ENCODE assay signal across 10 mouse cellular contexts in the genomic region with DNA sequence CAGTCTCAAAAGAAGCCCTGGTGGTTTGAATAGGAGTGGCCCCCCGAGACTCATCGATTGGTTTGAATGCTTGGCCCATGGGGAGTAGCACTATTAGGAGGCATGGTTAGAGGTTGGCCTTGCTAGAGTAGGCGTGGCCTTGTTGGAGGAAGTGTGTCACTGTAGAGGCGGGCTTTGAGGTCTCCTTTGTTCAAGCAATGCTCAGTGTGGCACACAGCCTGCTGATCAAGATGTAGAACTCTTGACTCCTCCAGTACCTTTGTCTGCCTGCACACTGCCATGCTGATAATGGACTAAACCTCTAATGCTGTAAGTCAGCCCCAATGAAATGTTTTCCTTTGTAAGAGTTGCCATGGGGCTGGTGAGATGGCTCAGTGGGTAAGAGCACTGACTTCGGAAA. TPM values are rescaled to one million over a fixed set of nuclear protein-coding genes. Genes with fewer than 3 reads are reported as not detected.
A peak's percentile ranks its signal among the peaks of the same experiment; 100 is the strongest.
DNase-seq lines count a peak whose midpoint lies in the region; ATAC-seq and TF ChIP-seq lines count a peak whose summit lies in the region.
"Had no signal": no experiment of that assay in that cellular context is flagged by ENCODE, and none has a peak within 500 bp of the region (broad histone marks: within the 10 kb centered on the region; RNA-seq: fewer than 3 reads in every experiment).

No protein-coding gene starts in this region.

- DNase-seq in heart, adult 11 months: peak; percentile 92
- DNase-seq in heart, adult 9 months (ENCODE audit: low spot score in 2 of 2): no peak
- no peak for DNase-seq in midbrain, postnatal 0 days (ENCODE audit: low spot score)
- no peak for DNase-seq in cerebellum, adult 9-10 months
- no peak for DNase-seq in thymus, postnatal 4 days
- DNase-seq: right cerebral cortex, adult 18-20 months had no signal

- peaks cover 6% of the 10 kb centered on the region; the same call in 1 of the 2 replicates for H3K4me1 ChIP-seq in midbrain, embryonic 13.5 days (replicated peaks)
- no peaks in the 10 kb centered on the region for H3K4me1 ChIP-seq in midbrain, postnatal 0 days (ENCODE audit: insufficient read depth, low read length)
- H3K4me1 ChIP-seq in forebrain, embryonic 13.5 days: peaks cover 10% of the 10 kb centered on the region

- no peaks in the 10 kb centered on the region for H3K27me3 ChIP-seq in midbrain, embryonic 13.5 days
- no peaks in the 10 kb centered on the region for H3K27me3 ChIP-seq in midbrain, postnatal 0 days (ENCODE audit: insufficient read depth, low read length)
- no peaks in the 10 kb centered on the region for H3K27me3 ChIP-seq in forebrain, embryonic 13.5 days
- H3K27me3 ChIP-seq: stomach, embryonic 15.5 days had no signal

- H3K9me3 ChIP-seq in midbrain, embryonic 13.5 days: no peaks in the 10 kb centered on the region
- no peaks in the 10 kb centered on the region for H3K9me3 ChIP-seq in midbrain, postnatal 0 days (ENCODE audit: low read length)
- no peaks in the 10 kb centered on the region for H3K9me3 ChIP-seq in forebrain, embryonic 13.5 days (replicated peaks)
- H3K9me3 ChIP-seq: stomach, embryonic 15.5 days had no signal

- peaks cover 27% of the 10 kb centered on the region for H3K36me3 ChIP-seq in midbrain, embryonic 13.5 days
- H3K36me3 ChIP-seq in midbrain, postnatal 0 days (ENCODE audit: insufficient read depth, low read length): peaks cover 17% of the 10 kb centered on the region
- peaks cover 26% of the 10 kb centered on the region for H3K36me3 ChIP-seq in forebrain, embryonic 13.5 days (ENCODE audit: poor library complexity, severe bottlenecking)

- 73% methylated on average over 5 of the region's 5 CpGs for WGBS in midbrain, embryonic 13.5 days
- 70% methylated on average over 5 of the region's 5 CpGs for WGBS in midbrain, postnatal 0 days
- 62% methylated on average over 5 of the region's 5 CpGs for WGBS in forebrain, embryonic 13.5 days

- TF ChIP-seq CTCF in midbrain, postnatal 0 days (IDR thresholded peaks at IDR 0.05): no peak

- H3K4me3 ChIP-seq in midbrain, embryonic 13.5 days (replicated peaks): no peak overlapping the region
- no peak overlapping the region for H3K4me3 ChIP-seq in midbrain, postnatal 0 days (ENCODE audit: low read depth, low read length)
- no peak overlapping the region for H3K4me3 ChIP-seq in forebrain, embryonic 13.5 days
- H3K4me3 ChIP-seq: stomach, embryonic 15.5 days had no signal

- peak; percentile 41 for ATAC-seq in midbrain, embryonic 13.5 days
- no peak for ATAC-seq in midbrain, postnatal 0 days (ENCODE audit: low FRiP score)
- ATAC-seq in forebrain, embryonic 13.5 days: peak; percentile 38; the same call in 1 of the 2 replicates
- peak; percentile 10 for ATAC-seq in megakaryocyte progenitor cell, adult 5-6 weeks (replicated peaks; ENCODE audit: poor library complexity)

- no peak overlapping the region for H3K4me2 ChIP-seq in midbrain, embryonic 13.5 days (replicated peaks)
- no peak overlapping the region for H3K4me2 ChIP-seq in midbrain, postnatal 0 days (ENCODE audit: low read depth, low read length, poor library complexity, severe bottlenecking)
- H3K4me2 ChIP-seq in forebrain, embryonic 13.5 days: no peak overlapping the region
- H3K4me2 ChIP-seq: stomach, embryonic 15.5 days had no signal

- H3K9ac ChIP-seq in midbrain, embryonic 13.5 days (replicated peaks): no peak overlapping the region
- no peak overlapping the region for H3K9ac ChIP-seq in midbrain, postnatal 0 days (replicated peaks; ENCODE audit: low read length, poor library complexity, severe bottlenecking)
- H3K9ac ChIP-seq in forebrain, embryonic 13.5 days: no peak overlapping the region
- H3K9ac ChIP-seq: stomach, embryonic 15.5 days had no signal

- no peak overlapping the region for H3K27ac ChIP-seq in midbrain, embryonic 13.5 days
- H3K27ac ChIP-seq in midbrain, postnatal 0 days (ENCODE audit: low read depth, low read length): no peak overlapping the region
- H3K27ac ChIP-seq in forebrain, embryonic 13.5 days: no peak overlapping the region
- H3K27ac ChIP-seq: stomach, embryonic 15.5 days had no signal

RNA-seq across cellular contexts. Expression of gene Abtb1, which starts 9.1 kb away (rescaled TPM):
- 35.9 and 36.2 TPM in 2 replicates for polyA plus RNA-seq in midbrain, embryonic 13.5 days (2015; fragmentation: Nextera tagmentation; extraction: Ambion mirVana)
- total RNA-seq in midbrain, postnatal 0 days (2014; rRNA removed): 60.2 and 65.7 TPM in 2 replicates
- polyA plus RNA-seq in midbrain, postnatal 0 days (2015; fragmentation: Nextera tagmentation; extraction: Ambion mirVana): 29.2 and 34.9 TPM in 2 replicates
- polyA plus RNA-seq in forebrain, embryonic 13.5 days (2015; fragmentation: Nextera tagmentation; extraction: Ambion mirVana): 32.0 and 32.3 TPM in 2 replicates
- total RNA-seq in megakaryocyte progenitor cell, adult 5-6 weeks (2015): 7.8 and 9.5 TPM in 2 replicates
- 40.1 and 40.7 TPM in 2 replicates for total RNA-seq in megakaryocyte progenitor cell, adult 5-6 weeks (2017)

RNA-seq across cellular contexts. Expression of gene Podxl2, which starts 42.2 kb away (rescaled TPM):
- 478 and 520 TPM in 2 replicates for polyA plus RNA-seq in midbrain, embryonic 13.5 days (2015; fragmentation: Nextera tagmentation; extraction: Ambion mirVana)
- total RNA-seq in midbrain, postnatal 0 days (2014; rRNA removed): 883 and 1,011 TPM in 2 replicates
- 727 and 776 TPM in 2 replicates for polyA plus RNA-seq in midbrain, postnatal 0 days (2015; fragmentation: Nextera tagmentation; extraction: Ambion mirVana)
- polyA plus RNA-seq in forebrain, embryonic 13.5 days (2015; fragmentation: Nextera tagmentation; extraction: Ambion mirVana): 355 and 357 TPM in 2 replicates
- 0.15 TPM in 1 of 2 replicates, not detected in the other for total RNA-seq in megakaryocyte progenitor cell, adult 5-6 weeks (2015)
- total RNA-seq in megakaryocyte progenitor cell, adult 5-6 weeks (2017): 0.41 and 0.92 TPM in 2 replicates
